Mouse (Mus musculus) mouse embryonic stem cell (cell line): ENCODE measurements around the gene Nkap.
"Not testable (repeated sequence)": the region's sequence is repeated elsewhere in the genome, so short reads cannot be mapped to it uniquely, and the experiment has no call there.

Source experiments
- in situ Hi-C, 2 experiments: fragments of 300-500 bp; cut with MboI; formaldehyde crosslinking; loops; 1 replicate in 1 of 2; 3 replicates in 1 of 2; pipeline ENCODE4 v1.14.3; 2019 to 2020; ENCODE audit warnings: low sequenced_read_pairs in 2 of 2, low pct_unique_long_range_greater_than_20kb in 1 of 2, mixed read lengths in 1 of 2; ENCODE audit not compliant: unreplicated experiment in 1 of 2

The Nkap gene

GRCm38 (mm10) chrX:37141732-37142131 is 15.1 kb downstream of the Nkap start:
- in situ Hi-C loops: no loop called here

- in situ Hi-C loops: not testable (repeated sequence)
Observed at GRCm38 (mm10) chrX:37144498-37144897, 17.9 kb downstream of the Nkap start.

GRCm38 (mm10) chrX:37144954-37145353 is 18.4 kb downstream of the Nkap start:
- in situ Hi-C loops: no loop called here

GRCm38 (mm10) chrX:37157839-37158238 is 31.2 kb downstream of the Nkap start:
- in situ Hi-C loops: no loop called here

GRCm38 (mm10) chrX:37161169-37161568 is 34.6 kb downstream of the Nkap start:
- in situ Hi-C loops: no loop called here

- in situ Hi-C loops: no loop called here
Observed at GRCm38 (mm10) chrX:37163115-37163514, 36.5 kb downstream of the Nkap start.

GRCm38 (mm10) chrX:37167085-37167484 is 40.5 kb downstream of the Nkap start:
- in situ Hi-C loops: no loop called here

- in situ Hi-C loops: no loop called here
Observed at GRCm38 (mm10) chrX:37168742-37169141, 42.1 kb downstream of the Nkap start, which contains the start of gene Akap14. Gene Akap14 (minus strand): TSS chrX:37168842.

- in situ Hi-C loops: not testable (repeated sequence)
Observed at GRCm38 (mm10) chrX:37184401-37184800, 57.8 kb downstream of the Nkap start.

GRCm38 (mm10) chrX:37190755-37191104 is 64.1 kb downstream of the Nkap start:
- in situ Hi-C loops: loop anchor here in 1 of 2 experiments (10.0 kb wide), 1 partner anchor 714 kb away; the partner anchor contains the start of gene Rhox9

- in situ Hi-C loops: loop anchor here in 1 of 2 experiments (10.0 kb wide), 1 partner anchor 714 kb away; the partner anchor contains the start of gene Rhox9
Observed at GRCm38 (mm10) chrX:37191105-37191743, 64.6 kb downstream of the Nkap start, which contains the start of the genes Ndufa1 and Rnf113a1. Gene Ndufa1 (minus strand): TSS chrX:37191163. Gene Rnf113a1 (plus strand): TSS chrX:37191245.

GRCm38 (mm10) chrX:37191744-37192379 is 65.3 kb downstream of the Nkap start:
- in situ Hi-C loops: loop anchor here in 1 of 2 experiments (10.0 kb wide), 1 partner anchor 713 kb away; the partner anchor contains the start of gene Rhox9

GRCm38 (mm10) chrX:37198676-37199075 is 72.1 kb downstream of the Nkap start:
- in situ Hi-C loops: loop anchor here in 1 of 2 experiments (10.0 kb wide), 1 partner anchor 706 kb away; the partner anchor contains the start of gene Rhox9
